Mouse (Mus musculus) forelimb bud, embryonic 11.5 days (tissue): ENCODE results near the gene Vsig10.
"Not testable (repeated sequence)": the region's sequence is repeated elsewhere in the genome, so short reads cannot be mapped to it uniquely, and the experiment has no call there.

Source experiments
- DNase-seq: peaks from one replicate; pipeline ENCODE4 v3.0.0-alpha.2; 2012; ENCODE audit warnings: low read depth, low spot score

Vsig10 gene

GRCm38 (mm10) chr5:117303691-117304579, 14.9 kb upstream of the Vsig10 start:
- DNase-seq, result no peak

DNA sequence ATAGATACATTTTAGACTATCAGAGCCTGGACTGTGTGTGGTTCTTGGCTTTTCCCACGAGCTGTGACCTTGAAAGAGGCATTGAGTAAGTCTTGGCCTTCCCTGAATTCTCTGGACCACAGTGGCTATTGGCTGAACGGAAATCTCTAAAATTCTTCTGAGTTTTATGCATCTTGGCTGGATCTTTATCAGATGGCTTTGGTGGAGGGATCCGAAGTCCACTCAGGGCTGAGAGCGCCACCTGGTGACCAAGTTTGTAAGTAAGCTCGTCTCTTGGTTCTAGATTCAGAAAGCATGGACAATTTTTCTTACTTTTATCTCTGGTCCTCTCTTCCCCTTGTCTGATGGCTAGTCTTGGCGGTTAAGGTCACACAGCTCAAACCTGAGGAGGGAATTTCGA, 13.9 kb upstream of the Vsig10 start:
- DNase-seq, result peak; percentile 60

DNA sequence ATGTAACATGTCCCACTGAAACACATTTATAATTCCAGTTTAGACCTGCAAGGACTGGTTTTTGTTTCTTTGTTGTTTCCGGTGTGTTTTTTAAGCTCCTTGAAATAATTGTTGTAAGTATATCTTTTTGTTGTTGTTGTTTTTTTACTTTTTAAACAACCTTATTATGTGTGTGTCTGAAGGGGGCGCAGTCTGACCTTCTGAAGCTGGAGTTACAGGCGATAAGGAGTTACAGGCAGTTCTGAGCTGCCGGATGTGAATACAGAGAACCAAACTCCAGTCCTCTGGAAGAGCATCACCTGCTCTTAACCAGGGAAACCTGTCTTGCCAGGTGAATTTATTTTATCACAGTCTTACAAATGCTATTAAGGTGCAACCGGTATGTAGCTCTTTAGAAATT, 13.1 kb upstream of the Vsig10 start:
- DNase-seq, result no peak

- DNase-seq, result no peak
These were observed 12.1 kb upstream of the Vsig10 start for GRCm38 (mm10) chr5:117306826-117307225.

GRCm38 (mm10) chr5:117307699-117308098, 11.2 kb upstream of the Vsig10 start:
- DNase-seq, result peak; percentile 65

- DNase-seq, result no peak
These were observed 5.5 kb upstream of the Vsig10 start for GRCm38 (mm10) chr5:117313420-117313819.

DNA sequence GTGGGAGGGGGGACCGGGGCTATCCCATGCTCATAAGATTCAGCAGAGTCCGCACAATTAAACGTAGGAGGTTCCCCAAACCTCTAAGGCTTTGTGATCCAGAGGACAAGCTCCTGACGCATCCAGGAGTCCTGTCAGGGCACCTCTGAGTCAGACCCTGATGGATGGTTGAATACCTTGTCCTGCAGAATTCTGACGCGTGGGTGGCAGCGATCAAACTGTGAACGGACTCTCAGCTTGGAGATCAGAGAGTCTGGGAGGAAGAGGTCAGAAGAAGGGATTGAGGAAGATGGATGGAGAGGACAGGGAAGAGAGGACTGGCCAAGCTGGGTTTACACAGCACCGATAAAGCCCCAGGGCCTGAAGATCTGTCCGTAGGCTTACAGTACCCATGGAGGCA, 5.0 kb upstream of the Vsig10 start:
- no peak for DNase-seq

- no peak for DNase-seq
These were observed 4.1 kb upstream of the Vsig10 start for GRCm38 (mm10) chr5:117314587-117315428.

DNA sequence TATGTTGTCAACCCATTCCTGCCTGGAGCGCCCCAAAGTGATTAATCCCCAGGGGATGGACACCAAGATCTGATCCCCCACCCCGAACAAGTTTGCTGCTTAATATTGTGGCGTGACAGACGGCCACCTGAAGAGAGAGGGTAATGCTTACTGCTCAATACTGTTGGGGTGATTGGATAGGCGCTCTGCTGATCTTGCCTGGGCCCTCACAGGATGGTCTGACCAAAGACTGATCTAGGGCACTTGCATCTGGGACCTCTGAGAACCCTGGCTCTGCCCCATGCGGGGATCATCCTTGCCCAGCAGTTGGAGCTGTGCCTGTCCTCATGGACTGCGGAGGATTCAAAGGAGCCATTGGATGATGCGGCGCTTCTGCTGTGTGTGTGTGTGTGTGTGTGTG, 4.9 kb downstream of the Vsig10 start:
- DNase-seq, result no peak

- no peak for DNase-seq
These were observed 7.5 kb downstream of the Vsig10 start for GRCm38 (mm10) chr5:117326408-117326807.

DNA sequence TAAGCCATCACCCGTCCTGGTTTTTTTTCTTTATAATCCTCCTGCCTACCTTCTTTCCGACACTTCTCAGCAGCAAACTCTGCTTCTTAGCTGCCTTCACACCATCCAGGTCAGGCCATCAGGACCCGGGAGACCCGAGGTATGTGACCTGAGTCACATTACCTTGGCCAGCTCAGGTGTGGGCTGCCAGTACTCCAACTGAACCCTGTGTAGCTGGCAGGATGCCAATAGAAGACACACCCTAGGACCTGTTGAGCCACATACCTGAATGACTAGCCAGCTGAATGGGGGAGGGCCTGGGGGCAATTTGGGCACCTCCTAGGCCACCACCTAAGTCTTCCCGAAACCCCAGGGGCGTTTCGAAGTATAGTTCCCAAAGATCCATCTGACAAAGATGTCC, 11.6 kb downstream of the Vsig10 start:
- DNase-seq, result no peak

GRCm38 (mm10) chr5:117337999-117338398, 19.1 kb downstream of the Vsig10 start:
- no peak for DNase-seq

- DNase-seq, result no peak
These were observed 19.6 kb downstream of the Vsig10 start for GRCm38 (mm10) chr5:117338503-117338902.

DNA sequence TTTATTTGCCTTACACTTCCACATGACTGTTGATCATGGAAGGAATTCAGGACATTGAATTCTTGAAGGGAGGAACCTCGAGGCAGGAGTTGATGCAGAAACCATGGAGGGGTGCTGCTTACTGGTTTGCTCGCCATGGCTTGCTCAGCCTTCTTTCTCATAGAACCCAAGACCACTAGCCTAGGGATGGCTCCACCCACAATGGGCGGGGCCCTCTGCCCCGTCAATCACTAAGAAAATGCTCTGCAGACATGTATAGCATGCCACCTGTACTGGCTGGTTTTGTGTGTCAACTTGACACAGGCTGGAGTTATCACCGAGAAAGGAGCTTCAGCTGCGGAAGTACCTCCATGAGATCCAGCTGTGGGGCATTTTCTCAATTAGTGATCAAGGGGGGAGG, 21.2 kb downstream of the Vsig10 start:
- DNase-seq, result no peak

DNA sequence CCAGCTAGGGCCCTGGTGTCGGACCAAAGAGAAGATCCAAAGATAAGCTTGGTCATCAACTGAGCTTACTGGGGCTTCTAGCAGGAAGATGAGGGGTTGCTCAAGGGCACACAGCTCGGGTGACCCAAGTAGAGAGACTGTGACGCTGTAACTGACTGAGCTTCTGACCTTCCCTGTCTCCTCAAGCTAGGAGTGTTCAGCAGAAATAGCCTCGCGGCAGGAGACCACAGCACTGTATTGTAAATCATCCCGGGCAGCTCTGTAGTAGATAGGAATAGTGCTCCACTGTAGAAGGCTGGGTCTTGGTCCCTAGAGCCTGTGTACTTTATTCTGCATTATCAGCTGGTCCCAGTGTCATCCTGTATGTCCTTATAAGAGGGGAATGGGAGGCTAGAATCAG, 23.0 kb downstream of the Vsig10 start:
- DNase-seq, result no peak

GRCm38 (mm10) chr5:117344496-117344895, 25.6 kb downstream of the Vsig10 start:
- DNase-seq, result not testable (repeated sequence)

DNA sequence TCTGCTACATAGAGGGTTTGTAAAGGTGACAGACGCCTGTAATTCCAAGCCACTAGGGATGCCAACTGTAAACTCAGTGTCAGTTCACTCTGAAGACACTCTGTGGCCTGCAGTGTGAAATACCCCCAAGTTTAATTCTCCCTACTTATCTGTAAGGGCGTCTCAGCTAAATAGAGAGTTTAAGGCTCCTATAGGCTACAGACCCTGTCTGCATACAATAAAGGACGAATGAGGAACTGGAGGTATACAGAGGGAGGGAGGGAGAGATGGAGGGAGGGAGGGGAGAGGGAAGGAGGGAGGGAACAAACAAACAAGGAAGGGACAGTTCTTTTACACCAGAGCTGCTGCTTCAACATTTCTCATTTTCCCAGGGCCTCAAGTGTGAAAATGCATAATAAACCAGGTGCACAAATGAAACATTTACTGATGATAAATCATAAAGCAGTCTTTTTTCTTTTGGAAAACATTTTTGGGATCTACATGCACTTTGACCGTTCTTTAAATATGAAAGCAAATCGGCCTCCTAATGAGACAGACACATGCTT, 26.6 kb downstream of the Vsig10 start:
- DNase-seq, result no peak

GRCm38 (mm10) chr5:117346281-117346680, 27.4 kb downstream of the Vsig10 start:
- no peak for DNase-seq

GRCm38 (mm10) chr5:117347011-117347410, 28.1 kb downstream of the Vsig10 start:
- no peak for DNase-seq

DNA sequence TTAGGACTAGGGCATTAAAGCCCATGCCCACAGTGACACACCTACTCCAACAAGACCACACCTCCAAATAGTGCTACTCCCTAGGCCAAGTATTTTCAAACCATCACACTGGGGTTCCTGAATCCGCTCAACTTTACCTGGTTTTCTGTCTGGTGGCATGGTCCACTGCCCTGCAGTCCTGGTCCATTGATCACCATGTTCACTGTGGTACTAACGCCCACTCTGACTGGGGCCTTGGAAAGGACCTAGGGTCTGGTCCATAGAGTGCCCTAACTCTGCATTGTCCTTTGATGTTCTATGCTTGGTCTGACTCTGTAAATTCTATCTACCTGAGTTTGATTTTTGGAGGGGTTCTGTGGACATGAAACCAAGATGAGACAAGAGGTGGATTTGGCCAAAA, 29.0 kb downstream of the Vsig10 start:
- no peak for DNase-seq

GRCm38 (mm10) chr5:117348279-117348678, 29.4 kb downstream of the Vsig10 start:
- DNase-seq, result peak; percentile 43

DNA sequence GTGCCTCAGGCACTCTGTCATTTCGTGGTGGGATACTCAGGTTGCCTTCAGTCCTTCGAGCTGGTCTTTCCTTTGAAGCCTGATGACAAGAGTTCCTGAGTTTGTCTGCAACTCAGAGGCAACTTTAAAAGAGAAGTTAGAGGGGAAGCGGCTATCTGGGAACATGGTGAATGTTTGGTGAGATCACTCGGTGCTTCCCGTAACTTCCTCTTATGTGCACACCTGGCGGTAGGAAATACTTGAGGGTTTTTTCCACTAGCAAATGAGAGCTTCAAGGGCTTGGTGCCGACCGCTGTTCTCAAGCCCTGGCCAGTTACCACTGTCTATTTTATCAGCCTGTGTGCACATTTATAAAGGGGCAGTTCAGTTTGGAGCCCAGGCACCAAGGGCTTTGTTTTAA, 35.2 kb downstream of the Vsig10 start:
- DNase-seq, result no peak
